Mouse (Mus musculus): ENCODE data around the gene Sema4a. TPM values are rescaled to one million over a fixed set of nuclear protein-coding genes. Genes with fewer than 3 reads are reported as not detected.
A peak's percentile ranks its signal among the peaks of the same experiment; 100 is the strongest.

Sema4a gene
- polyA plus RNA-seq, 1 experiment from 2014 or later = 17.6 TPM

DNA sequence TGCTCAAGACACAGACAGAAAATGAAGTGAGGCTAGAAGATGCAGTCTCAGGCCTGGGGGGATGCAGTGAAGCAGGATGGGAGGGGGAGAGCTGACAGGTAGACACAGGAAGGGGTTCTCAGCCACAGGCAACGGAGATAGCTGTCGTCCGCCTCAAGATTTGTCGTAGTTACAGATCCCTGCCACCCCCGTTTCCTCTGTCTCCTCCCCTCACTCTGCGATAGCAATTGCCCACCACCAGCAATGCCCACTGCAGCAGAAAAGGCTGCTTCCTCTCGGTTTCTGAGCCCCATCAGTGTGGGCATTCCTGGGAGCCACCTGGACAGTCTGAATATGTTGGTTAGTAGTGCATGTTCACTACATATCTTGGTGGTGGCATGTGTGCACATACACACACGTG is 7.6 kb downstream of the Sema4a start:
- H3K36me3 ChIP-seq = no peaks in the 10 kb centered on the region
- no peak overlapping the region for H3K9ac ChIP-seq
- WGBS (ENCODE audit: insufficient replicate concordance) = 19% methylated on average over 8 of the region's 8 CpGs
- peaks cover 93% of the 10 kb centered on the region for H3K27me3 ChIP-seq (replicated peaks)
- H3K4me1 ChIP-seq = peaks cover 47% of the 10 kb centered on the region
- no peak for ATAC-seq
- no peaks in the 10 kb centered on the region for H3K9me3 ChIP-seq (replicated peaks)
- H3K4me2 ChIP-seq = no peak overlapping the region
- no peak overlapping the region for H3K4me3 ChIP-seq
- no peak overlapping the region for H3K27ac ChIP-seq

GRCm38 (mm10) chr3:88452716-88453115 is 8.3 kb downstream of the Sema4a start:
- no peak overlapping the region for H3K4me3 ChIP-seq
- no peak overlapping the region for H3K27ac ChIP-seq
- peaks cover 53% of the 10 kb centered on the region for H3K4me1 ChIP-seq
- H3K4me2 ChIP-seq = no peak overlapping the region
- no peak overlapping the region for H3K9ac ChIP-seq
- no peak for ATAC-seq
- no peaks in the 10 kb centered on the region for H3K36me3 ChIP-seq
- H3K9me3 ChIP-seq (replicated peaks) = no peaks in the 10 kb centered on the region
- 69% methylated on average over 6 of the region's 6 CpGs for WGBS (ENCODE audit: insufficient replicate concordance)
- peaks cover 93% of the 10 kb centered on the region for H3K27me3 ChIP-seq (replicated peaks)

- WGBS (ENCODE audit: insufficient replicate concordance) = 56% methylated on average over 5 of the region's 5 CpGs
- peaks cover 93% of the 10 kb centered on the region for H3K27me3 ChIP-seq (replicated peaks)
- no peak overlapping the region for H3K4me3 ChIP-seq
- H3K9me3 ChIP-seq (replicated peaks) = no peaks in the 10 kb centered on the region
- H3K4me1 ChIP-seq = peaks cover 53% of the 10 kb centered on the region
- H3K4me2 ChIP-seq = no peak overlapping the region
- no peak overlapping the region for H3K9ac ChIP-seq
- H3K27ac ChIP-seq = no peak overlapping the region
- no peak for ATAC-seq
- H3K36me3 ChIP-seq = no peaks in the 10 kb centered on the region
Measured at GRCm38 (mm10) chr3:88452246-88452645, 8.7 kb downstream of the Sema4a start.

- WGBS (ENCODE audit: insufficient replicate concordance) = 64% methylated on average over 12 of the region's 12 CpGs
- no peak for ATAC-seq
- Histone ChIP-seq H3K36me3 (no peaks in the 10 kb centered on the region), H3K4me3 (no peak overlapping the region), H3K4me1 (peaks cover 45% of the 10 kb centered on the region), H3K27ac (no peak overlapping the region), H3K4me2 (no peak overlapping the region), H3K9ac (no peak overlapping the region), H3K27me3 (replicated peaks) (peaks cover 95% of the 10 kb centered on the region), H3K9me3 (replicated peaks) (no peaks in the 10 kb centered on the region)
Measured at GRCm38 (mm10) chr3:88450379-88451131, 10.4 kb downstream of the Sema4a start.

GRCm38 (mm10) chr3:88449395-88450023 is 11.5 kb downstream of the Sema4a start:
- H3K4me2 ChIP-seq = peak overlapping the region; percentile 10; the same call in 1 of the 2 replicates

GRCm38 (mm10) chr3:88448443-88448842 is 12.5 kb downstream of the Sema4a start:
- Histone ChIP-seq H3K4me3 (no peak overlapping the region), H3K27ac (no peak overlapping the region), H3K9ac (no peak overlapping the region), H3K4me1 (peaks cover 26% of the 10 kb centered on the region), H3K9me3 (replicated peaks) (no peaks in the 10 kb centered on the region), H3K4me2 (no peak overlapping the region), H3K36me3 (no peaks in the 10 kb centered on the region), H3K27me3 (replicated peaks) (peaks cover 80% of the 10 kb centered on the region)
- ATAC-seq = no peak
- WGBS (ENCODE audit: insufficient replicate concordance) = 65% methylated on average over 8 of the region's 8 CpGs

More at GRCm38 (mm10) chr3:88449395-88450023, 11.5 kb downstream of the Sema4a start:
- ATAC-seq = no peak
- no peak overlapping the region for H3K27ac ChIP-seq
- peaks cover 36% of the 10 kb centered on the region for H3K4me1 ChIP-seq
- H3K4me3 ChIP-seq = no peak overlapping the region
- WGBS (ENCODE audit: insufficient replicate concordance) = 17% methylated on average over 21 of the region's 21 CpGs
- no peaks in the 10 kb centered on the region for H3K9me3 ChIP-seq (replicated peaks)
- no peaks in the 10 kb centered on the region for H3K36me3 ChIP-seq
- H3K27me3 ChIP-seq (replicated peaks) = peaks cover 88% of the 10 kb centered on the region
- no peak overlapping the region for H3K9ac ChIP-seq

DNA sequence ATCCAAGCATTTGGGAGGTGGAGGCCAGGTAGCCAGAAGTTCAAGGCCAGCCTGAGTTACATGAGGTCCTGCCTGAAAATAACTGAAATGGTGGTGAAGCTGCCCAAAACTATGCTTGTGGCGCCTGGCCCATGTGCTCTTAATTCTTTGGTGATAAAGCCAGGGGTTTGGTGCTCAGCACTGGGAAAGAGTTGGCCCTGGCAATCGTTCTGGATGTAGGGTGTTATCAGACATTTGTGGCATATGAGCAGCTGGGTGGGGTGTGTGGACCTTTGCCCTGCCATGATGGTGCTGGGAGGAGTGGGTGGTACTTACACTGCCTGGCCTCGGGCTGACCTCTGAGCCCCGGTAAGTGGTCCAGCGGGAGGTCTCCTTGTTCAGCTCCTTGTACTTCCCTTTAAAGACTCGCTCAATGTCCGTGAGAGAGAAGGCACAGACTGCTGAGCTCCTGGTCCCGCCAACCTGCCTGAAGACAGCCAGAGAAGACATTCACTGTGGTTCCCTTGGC is 13.3 kb downstream of the Sema4a start:
- 42% methylated on average over 8 of the region's 8 CpGs for WGBS (ENCODE audit: insufficient replicate concordance)
- no peak overlapping the region for H3K4me3 ChIP-seq
- no peaks in the 10 kb centered on the region for H3K9me3 ChIP-seq (replicated peaks)
- no peak for ATAC-seq
- H3K36me3 ChIP-seq = no peaks in the 10 kb centered on the region
- no peak overlapping the region for H3K4me2 ChIP-seq
- H3K27ac ChIP-seq = no peak overlapping the region
- peaks cover 77% of the 10 kb centered on the region for H3K27me3 ChIP-seq (replicated peaks)
- peaks cover 29% of the 10 kb centered on the region for H3K4me1 ChIP-seq
- H3K9ac ChIP-seq = no peak overlapping the region

DNA sequence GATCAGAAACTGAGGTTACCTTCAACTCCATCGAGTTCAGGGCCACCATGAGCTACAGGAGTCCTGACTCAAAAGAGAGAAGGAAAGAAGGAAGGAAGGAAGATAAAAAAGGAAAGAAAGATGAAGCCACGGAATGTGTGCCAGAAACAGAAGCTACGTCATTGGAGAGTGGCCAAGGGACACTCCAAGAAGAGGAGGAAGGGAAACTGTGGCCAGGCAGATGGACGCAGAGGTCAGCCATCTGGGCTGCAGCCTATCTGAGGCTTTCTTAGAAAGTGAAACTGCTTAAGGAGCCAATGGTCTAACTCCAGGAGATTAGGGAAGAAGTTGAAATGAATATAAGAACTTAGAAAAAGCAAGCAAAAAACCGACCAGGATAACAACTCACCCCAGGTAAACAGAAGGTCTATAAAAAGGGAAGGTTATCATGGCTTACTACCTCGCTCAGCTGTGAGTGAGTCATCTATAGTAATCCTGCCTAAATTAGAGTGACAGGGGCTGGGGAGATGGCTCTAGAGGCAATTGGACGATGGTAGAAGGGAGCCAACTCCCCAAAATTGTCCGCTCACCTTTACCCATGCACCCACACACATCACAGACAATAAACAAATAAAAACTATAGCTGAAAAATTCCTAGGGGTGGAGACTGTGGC is 14.4 kb downstream of the Sema4a start:
- Histone ChIP-seq H3K4me3 (no peak overlapping the region), H3K4me1 (peaks cover 29% of the 10 kb centered on the region), H3K27me3 (replicated peaks) (peaks cover 77% of the 10 kb centered on the region), H3K4me2 (no peak overlapping the region), H3K27ac (no peak overlapping the region), H3K9me3 (replicated peaks) (no peaks in the 10 kb centered on the region), H3K9ac (no peak overlapping the region), H3K36me3 (no peaks in the 10 kb centered on the region)
- WGBS (ENCODE audit: insufficient replicate concordance) = 37% methylated on average over 8 of the region's 8 CpGs
- no peak for ATAC-seq

GRCm38 (mm10) chr3:88442888-88443287 is 18.1 kb downstream of the Sema4a start:
- no peak overlapping the region for H3K4me2 ChIP-seq
- H3K36me3 ChIP-seq = no peaks in the 10 kb centered on the region
- H3K9ac ChIP-seq = no peak overlapping the region
- H3K4me1 ChIP-seq = peaks cover 25% of the 10 kb centered on the region
- H3K27me3 ChIP-seq (replicated peaks) = peaks cover 77% of the 10 kb centered on the region
- ATAC-seq = peak; percentile 55
- no peak overlapping the region for H3K27ac ChIP-seq
- no peaks in the 10 kb centered on the region for H3K9me3 ChIP-seq (replicated peaks)
- H3K4me3 ChIP-seq = no peak overlapping the region
- 34% methylated on average over 7 of the region's 7 CpGs for WGBS (ENCODE audit: insufficient replicate concordance)

GRCm38 (mm10) chr3:88442488-88442887 is 18.5 kb downstream of the Sema4a start:
- ATAC-seq = no peak
- H3K4me2 ChIP-seq = no peak overlapping the region
- peaks cover 24% of the 10 kb centered on the region for H3K4me1 ChIP-seq
- WGBS (ENCODE audit: insufficient replicate concordance) = 74% methylated on average over 12 of the region's 12 CpGs
- H3K9me3 ChIP-seq (replicated peaks) = no peaks in the 10 kb centered on the region
- H3K27me3 ChIP-seq (replicated peaks) = peaks cover 77% of the 10 kb centered on the region
- H3K4me3 ChIP-seq = no peak overlapping the region
- no peaks in the 10 kb centered on the region for H3K36me3 ChIP-seq
- no peak overlapping the region for H3K9ac ChIP-seq
- no peak overlapping the region for H3K27ac ChIP-seq

GRCm38 (mm10) chr3:88440500-88441381 is 20.2 kb downstream of the Sema4a start:
- no peaks in the 10 kb centered on the region for H3K36me3 ChIP-seq
- H3K9me3 ChIP-seq (replicated peaks) = no peaks in the 10 kb centered on the region
- ATAC-seq = no peak
- H3K9ac ChIP-seq = peak overlapping the region; percentile 13; the same call in 1 of the 2 replicates
- peak overlapping the region; percentile 54 for H3K4me2 ChIP-seq
- H3K4me1 ChIP-seq = peaks cover 32% of the 10 kb centered on the region
- 13% methylated on average over 27 of the region's 27 CpGs for WGBS (ENCODE audit: insufficient replicate concordance)
- peaks cover 80% of the 10 kb centered on the region for H3K27me3 ChIP-seq (replicated peaks)
- H3K4me3 ChIP-seq = peak overlapping the region; percentile 25; the same call in 1 of the 2 replicates
- no peak overlapping the region for H3K27ac ChIP-seq
